Mouse (Mus musculus): Measurements from ENCODE around the gene Lrsam1.

Gene Lrsam1

DNA sequence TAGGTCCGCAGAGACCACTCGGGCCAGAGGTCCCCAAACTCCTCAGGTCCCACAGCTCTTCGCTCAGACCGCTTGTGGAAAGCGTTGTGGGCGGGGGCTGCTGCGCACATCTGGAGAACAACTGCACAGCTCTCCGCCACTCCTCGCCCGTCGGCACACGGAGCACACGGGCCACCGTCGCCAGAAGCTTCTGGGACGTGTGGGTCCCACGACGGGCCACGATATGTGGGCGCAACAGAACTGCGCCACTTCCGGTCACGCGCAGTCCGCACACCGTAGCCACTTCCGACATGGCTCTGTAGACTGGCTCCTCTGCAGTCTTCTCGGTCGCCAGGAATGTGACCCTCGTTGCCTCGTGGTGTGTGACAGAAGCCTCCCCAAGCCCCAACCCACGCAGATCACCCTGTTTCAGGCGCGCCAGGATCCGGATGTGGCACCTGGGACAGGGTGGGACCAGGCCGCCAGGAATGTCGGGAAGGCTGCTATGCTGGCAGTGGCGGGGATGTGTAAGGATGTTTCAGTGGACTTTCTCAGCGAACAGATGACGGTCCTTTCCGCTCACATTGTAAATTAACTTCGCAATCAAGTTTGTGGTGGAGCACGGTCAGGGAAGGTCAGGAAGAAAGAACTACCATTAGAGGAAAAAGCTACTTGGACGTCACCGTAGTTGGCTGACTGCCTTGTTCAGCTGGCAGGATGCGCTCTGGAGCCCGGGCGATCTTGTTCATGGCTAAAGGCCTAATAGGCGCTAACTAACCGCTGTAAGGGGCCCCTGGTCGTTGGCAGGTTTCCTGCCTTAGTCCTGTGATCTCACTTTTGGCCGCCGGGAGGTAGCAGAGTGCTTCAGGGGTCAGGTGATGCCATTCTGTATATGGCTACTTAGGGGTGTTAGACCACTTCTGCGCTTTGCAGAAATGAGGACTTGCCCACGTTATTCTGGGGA is 5.5 kb upstream of the Lrsam1 start:
- DNase-seq, result peak; percentile 84

DNA sequence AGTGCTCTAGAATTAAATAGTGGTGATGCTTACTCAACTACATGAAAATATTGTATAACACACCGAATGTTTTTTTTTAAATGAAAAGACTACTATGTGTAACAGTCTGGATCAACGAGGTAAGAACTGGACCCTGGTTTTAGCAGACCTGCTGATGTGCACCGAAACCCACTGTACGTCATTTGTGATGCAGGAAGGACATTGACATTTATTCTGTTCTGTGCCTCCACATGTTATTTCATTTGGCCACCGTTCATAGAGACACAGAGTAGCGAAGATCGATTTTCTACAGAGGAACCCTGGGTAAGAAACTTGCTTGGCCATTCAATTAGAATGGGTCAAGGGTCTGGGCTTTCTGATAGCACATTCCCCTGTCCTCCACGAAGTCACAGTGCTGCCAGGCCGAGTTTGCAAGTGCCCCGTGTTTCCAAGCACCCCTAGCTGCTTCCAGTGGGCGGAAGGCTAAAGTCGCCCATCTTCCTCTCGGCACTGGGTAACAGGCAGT is 4.8 kb upstream of the Lrsam1 start:
- no peak for DNase-seq

DNA sequence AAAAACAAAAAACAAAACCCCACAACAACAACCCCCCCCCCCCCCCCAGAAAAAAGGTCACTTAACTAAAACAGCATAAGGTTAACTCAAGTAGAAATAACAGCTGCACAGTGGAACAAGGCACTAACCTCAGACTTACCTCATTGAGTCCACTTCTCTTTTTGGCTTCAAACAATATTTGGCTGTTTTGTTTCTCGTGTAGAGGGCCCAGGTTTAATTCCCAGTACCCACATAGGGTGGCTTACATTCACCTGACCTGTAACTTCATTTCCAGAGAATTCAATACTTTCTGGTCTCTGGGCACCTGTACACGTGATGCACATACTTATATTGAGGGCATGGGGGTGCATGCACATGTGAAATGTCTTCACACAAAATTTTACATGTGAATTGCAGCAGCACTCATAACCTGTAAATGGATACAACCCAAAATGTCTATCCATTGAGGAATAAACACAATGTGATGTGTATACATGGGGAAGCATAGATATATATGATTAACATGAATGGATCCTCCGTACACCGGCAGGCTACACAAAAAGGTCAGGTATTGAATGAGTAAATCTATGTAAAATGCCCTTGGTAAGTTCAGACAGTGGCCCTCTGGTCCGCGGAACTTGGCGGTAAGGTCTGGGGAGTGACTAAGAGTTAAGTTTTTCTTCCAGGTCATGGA is 4.2 kb upstream of the Lrsam1 start:
- DNase-seq, result no peak

DNA sequence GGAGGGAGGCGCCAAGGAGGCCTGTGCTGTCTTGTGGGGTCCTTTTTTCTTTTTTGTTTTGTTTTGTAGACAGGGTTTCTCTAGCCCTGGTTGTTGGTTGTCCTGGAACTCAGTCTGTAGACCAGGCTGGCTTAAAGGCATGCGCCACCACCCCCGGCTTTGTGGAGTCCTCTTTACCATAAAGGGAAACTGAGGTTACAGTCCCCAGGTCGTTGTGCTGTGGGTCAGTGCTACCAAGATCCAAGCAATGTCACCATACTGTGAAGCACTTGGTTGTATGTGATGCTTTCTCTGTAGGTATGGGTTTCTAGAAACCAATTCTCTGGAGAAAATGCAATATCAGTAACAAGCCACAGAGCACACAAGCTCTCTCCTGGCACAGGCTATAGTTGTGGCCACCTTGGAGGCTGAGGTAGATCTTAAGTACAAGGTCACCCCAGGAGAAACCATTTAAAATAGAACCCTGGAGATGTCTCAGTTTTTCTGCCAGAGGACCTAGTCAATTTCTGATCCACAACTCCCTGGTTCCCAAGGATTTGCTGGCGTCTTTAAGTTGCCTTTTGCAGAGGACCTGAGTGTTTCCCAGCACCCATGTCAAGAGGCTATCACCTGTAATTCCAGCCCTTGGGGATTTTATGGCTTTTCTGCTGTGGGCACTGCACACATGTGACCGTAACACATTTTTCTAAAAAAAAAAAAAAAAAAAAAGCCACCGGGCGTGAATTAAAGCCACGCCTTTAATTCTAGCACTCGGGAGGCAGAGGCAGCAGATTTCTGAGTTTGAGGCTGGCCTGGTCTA is 3.4 kb upstream of the Lrsam1 start:
- DNase-seq, result no peak

DNA sequence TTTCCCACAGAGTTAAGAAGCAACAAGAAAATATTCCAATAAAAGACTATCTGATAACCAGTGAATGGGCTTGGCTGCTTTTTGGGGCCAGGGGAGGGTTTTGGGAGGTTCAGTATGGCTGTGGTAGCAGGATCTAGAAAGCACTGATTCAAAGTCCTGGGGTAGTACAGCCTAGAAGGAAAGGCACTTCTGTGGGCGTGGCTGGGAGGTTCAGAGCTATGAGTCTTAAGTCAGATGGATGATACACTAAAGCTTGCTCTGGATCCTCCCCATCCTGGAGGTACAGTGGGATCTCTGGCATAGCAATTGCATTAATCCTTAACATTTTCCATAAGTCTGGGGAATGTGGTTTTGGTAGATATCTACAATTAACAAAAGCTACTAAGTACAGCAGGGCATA is 2.6 kb upstream of the Lrsam1 start:
- no peak for DNase-seq

DNA sequence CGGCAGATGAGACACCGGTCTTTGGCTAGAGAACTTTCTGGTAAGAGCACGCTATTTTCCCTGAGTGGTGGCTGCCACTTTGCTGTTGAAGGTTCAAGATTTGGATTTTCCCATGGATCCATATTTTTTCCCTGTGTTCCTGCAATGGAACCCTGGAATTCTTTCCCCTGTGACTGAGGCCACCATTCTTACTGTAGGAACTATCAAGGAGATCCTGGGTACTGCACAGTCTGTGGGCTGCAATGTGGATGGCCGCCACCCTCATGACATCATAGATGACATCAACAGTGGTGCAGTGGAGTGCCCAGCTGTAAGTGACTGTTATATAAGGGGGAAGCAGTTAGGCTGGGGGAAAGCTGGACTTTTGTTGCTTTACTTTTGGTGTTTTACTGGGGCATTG is 2.1 kb upstream of the Lrsam1 start:
- DNase-seq, result no peak

DNA sequence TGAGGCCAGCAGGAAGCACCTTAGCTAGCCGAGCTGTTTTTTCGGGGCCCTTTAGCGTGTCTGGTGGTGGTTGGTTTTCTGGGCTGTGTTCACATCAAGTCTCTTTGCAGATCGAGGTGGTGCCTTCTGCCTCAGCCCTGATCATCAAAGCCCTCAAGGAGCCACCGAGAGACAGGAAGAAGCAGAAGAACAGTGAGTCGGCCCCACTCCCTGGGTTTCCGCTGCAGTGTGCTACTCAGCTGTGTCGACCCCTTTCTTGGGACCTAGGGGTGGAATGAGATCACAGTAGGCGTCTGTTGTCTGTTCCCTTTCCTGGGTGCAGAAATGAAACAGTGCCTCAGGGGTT is 1.4 kb upstream of the Lrsam1 start:
- DNase-seq, result no peak

DNA sequence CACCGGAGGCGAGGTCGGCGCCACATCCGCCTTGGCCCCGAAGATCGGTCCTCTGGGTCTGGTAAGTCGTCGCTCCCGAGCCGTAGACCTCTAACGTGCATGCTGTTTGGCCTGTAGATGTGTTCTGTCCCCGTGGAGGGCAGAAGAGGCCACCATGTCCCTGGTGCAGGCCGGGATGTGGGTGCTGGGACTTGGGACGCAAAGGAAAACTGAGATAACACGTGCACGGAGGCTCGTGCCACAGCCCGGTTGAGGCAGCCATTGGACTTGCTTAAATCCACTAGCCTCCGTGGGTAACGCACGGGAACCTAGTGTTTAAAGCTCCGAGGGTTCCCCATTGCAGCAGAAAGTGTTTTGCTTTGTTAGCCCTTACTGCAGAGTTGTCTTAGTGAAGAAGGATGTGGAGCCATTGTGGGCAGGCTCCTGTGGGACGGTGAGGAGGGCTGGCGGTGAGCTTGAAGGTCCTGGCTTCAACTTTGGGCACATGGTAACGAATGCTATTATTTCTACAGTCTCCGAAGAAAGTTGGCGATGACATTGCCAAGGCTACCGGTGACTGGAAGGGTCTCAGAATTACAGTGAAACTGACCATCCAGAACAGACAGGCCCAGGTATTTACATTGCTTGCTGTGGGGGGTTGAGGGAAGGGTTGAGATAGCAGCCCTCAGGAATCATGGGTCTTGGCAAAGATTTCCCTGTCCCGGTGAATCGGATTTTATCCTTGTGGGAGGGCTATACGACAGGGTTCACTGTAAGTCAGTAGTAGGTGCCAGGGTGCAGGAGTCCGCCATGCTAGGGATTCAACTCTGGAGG is 854 bp upstream of the Lrsam1 start:
- peak; percentile 34 for DNase-seq

DNA sequence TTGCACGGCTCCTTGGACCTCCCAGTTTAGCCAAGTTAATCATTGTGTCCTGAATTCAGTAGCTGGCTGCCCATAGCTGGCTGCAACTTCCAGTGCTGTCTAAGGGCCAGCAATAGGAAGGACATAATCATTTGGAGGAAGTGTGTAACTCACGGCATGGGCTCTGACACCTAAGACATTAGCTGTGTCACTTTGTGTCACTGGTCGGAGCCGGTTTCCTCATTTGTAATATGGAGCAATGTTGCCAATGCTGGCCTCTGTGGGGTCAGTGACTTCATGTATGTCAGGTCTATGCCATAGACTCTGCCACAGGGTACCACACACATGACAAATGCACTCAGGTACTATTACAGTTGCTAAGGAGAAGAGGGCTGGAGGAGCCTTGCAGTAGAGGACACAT is 1.1 kb downstream of the Lrsam1 start:
- no peak for DNase-seq

DNA sequence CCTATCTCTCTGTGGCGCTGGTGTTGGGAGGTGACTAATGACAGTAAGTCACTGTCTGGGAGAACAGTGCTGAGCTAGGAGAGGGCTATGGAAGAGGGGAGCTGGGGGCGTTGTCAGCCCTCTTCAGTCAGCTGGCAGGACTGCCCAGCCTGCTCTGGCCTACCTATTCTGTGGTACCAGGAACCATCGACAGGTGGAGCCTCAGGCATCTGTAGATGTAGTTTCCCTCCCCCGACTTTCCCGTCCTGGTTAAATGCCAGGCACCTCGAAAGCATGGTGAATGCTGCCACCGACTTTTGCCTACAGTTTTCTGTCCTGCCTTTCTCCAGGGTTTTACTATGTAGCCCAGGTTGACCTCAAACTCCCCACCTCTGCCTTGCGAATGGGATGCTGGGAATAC is 4.1 kb downstream of the Lrsam1 start:
- no peak for DNase-seq

DNA sequence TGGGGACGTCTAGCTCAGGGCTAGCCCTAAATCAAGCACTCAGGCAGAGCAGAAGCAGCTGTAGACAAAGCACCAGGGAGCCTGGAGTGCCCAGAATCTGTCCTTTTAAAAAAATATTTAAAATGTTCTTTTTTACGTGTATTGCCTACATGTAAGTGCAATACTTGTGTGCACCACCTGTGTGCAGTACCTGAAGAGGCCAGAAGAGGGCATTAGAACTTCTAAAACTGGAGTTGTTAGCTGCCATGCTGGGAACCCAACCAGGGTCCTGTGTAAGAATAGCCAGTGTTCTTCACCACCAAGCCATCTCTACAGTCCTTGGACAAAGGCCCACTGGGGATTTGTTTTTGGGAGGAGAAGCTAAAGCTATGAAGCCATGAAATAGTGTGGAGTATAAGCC is 6.8 kb downstream of the Lrsam1 start:
- no peak for DNase-seq

DNA sequence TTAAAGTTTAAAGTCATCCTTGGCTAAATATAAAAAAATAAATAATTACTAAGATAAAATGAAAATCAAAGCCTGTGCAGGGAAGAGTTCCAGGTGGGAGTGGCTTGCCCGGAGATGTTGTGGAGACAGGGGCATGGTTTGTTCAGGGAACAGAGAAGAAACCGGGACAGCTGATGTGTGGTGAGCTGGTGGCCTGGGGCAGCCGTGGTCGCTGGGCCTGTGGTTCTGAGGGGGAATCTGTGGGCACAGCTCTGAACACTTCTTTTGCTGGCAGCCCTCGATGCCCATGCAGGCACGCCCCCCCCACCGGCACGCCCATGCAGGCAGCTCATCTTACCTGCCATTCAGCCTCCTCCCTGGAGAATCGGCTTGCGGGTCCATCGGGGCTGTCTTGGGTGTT is 14.0 kb downstream of the Lrsam1 start:
- DNase-seq, result no peak

DNA sequence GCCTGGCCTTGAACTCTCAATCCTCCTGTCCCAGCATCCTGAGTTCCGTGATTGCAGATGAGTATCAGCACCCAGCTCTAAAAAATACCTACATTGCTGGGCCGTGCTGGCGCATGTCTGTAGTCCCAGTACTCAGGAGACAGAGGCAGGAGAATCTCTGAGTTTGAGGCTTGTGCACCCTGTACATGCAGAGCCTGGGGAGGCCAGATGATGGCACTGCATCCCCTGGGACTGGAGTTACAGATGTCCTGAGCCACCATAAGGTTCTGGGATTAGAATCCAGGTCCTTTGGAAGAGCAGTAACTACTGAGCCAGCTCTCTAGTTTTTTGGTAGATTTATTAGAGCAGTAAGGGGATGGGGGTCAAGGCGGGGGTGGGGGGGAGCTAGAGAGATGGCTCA is 20.9 kb downstream of the Lrsam1 start:
- DNase-seq, result no peak

DNA sequence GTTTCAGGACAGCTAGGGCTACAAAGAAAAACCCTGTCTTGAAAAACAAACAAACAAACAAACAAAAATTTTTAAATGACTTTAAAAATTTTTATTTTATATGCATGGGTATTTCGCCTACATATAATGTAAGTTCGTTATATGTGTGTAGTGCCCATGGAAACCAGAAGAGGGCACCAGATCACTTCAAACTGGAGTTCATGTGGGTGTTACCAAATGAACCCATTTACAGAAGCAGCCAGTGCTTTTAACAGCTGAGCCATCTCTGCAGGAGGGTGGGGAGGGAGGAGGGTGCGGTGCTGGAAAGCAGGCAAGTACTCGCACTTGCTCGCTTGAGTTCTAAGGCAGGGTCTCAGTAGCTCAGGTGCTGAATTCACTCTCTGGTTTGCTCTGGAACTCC is 22.0 kb downstream of the Lrsam1 start:
- DNase-seq, result peak; percentile 69

DNA sequence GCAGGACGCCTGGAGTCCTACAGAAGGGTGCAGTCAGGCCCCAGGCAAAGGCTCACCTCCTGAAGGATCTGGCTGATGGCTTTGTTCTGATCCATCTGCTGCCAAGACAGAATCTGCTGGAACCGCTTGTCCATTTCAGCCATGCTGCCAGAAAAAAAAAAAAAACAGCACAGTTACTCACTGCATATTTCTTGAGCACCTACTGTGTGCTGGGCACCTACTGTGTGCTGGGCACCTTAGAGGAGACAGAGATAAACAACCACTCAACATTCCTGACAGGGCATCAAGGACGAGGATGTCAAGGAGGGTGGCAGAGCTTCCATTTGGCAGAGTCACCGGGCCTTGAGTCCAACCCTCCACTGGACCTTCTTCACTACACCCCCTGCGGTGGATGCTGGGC is 22.7 kb downstream of the Lrsam1 start:
- DNase-seq, result no peak

DNA sequence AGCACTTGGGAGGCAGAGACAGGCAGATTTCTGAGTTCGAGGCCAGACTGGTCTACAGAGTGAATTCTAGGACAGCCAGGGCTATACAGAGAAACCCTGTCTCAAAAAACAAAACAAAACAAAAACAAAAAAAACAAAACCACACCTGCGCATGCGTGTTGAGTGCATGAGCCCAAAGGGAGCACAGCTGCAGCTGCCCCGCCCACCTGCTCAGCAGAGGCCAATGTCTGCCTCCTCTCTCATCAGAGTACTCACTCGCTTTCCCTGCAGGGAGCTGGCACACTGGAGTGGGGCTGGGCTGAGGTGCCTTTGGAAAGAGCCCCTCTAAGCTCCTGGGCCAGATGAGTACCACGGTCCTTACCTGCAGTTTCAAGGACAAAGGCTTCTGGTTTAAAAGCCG is 29.7 kb downstream of the Lrsam1 start:
- DNase-seq, result no peak

DNA sequence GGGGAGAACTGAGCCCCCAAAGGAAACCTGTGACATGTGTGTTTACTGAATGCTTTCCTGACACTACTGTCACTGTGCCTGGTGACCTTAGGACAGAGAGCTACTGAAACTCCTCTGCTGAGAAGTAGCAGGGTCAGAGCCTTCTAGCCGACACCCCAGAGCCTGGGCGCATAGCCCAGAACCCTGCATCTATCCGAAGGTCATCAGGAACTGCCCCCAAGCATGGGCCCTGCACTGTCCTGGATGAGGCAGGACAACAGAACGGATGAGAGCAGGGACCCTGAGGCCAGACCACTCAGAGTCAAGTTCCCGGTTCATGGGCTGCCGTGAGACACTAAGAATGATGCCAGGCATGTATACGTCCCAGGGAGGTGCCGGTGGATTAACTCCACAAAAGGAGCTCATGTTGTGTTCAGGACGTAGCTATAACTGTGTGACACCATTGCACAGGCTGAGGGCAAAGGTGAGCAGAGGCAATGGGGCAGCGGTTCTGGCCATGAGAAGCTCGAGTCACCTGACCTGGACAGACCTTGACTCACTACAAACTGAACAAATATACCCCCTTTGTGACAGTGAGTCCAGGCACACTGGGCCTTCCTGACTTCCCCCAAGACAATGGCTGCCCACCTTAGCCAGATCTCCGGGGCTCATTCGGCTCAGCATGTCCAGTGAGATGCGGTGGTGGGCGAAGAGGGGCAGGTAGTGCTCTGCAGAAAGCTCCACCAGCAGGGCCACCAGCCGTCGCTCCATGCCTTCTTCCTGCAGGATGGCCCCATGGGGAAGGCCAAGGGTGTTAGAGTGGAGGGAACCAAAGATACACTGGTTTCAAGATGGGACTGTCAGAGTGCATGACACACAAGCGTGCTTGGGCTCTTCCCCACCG is 32.2 kb downstream of the Lrsam1 start:
- no peak for DNase-seq

DNA sequence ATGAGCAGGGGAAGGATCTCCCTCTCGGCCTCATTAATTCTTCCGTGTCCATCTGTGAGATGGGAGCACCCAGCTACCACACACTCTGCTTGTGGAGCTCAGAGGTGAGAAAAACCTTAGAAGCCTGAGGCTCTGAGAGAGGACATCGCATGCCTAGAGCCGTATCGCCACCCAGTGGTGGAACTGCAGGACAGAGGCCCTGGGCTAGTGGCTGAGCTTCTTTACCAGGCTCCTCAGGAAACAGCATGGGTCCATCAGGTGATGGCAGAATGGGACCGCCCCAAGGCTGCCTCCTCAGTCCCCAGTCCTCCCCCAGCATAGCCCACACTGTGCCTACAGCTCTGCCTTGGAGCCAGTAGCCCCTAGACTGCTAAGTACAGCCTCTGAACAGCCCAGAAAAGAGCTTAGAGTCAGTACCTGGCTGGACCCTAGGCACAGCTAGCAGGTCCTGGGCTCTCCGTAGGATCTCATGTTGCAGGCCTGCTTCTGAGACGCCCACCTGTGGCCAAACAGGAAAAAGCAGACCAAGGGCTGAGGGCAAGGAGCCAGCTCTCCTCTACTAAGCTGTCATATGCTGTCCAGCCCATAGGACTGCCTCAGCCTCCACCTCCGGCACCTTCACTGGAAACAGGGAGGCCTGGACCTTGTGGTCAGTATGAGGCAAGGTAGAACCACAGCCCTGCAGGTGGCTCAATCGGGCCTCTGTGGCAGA is 33.0 kb downstream of the Lrsam1 start:
- peak; percentile 67 for DNase-seq

DNA sequence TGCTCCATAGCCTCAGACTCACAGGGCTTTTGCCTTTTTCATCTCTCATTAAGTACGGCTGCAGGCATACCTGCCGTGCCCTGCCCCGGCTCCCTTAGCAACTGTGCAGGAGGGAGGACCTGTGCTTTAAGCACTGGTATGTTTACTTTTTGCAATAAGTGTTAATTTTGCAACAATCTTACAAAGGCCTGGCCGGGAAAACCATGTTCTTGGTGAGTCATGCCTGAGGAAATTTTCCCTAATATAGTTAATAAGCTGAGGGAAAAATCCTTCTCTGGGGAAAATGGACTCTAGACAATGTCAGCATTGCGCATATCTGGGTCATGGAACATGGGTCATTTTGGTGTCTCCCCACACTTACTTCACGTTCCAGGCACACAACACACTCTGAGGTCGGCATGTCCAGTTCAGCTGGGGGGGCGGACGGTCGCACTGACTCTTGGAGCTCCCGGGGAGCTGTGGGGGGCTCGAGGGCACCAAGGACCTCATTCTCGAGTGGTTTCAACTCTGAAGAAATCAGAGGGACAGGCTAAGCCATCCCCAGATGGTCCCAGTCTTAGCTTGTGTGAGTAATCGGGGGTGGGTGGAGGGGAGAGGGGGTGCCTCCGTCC is 33.7 kb downstream of the Lrsam1 start:
- no peak for DNase-seq

DNA sequence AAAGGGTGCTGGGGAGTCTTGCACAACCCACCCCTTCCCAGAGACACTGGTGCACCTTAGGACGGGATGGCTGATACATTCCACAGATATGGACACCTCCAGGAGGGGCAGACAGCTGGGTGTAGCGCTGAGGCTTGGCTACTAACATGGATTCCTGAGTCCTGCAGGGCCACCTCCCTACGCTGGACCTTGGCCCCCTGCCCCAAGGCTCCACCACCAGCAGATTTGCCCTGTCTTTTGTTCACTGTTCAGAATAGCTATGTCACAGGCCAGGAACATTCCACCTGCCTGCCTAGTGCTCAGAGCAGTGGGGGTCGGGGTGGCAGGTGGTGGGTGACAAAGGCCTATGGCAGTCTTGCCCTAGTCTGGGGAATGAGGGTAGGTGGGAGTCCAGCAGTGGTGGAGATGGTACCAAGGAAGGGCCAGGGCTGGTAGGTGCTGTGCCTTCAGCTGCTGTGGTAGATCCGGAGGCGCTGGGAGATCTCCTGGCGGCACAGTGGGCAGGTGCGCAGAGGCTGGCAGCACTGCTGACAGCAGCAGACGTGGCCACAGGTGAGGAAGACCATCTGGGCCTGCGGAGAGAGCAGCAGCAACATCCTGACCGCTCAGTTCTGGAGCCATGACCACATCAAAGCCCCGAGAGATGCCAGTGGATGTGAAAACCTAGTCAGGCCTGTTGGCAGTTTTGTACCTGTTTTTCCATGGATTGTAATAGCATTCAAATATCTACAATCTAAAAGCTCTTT is 34.9 kb downstream of the Lrsam1 start:
- no peak for DNase-seq
